Mouse (Mus musculus): ENCODE measurements around the gene Polm.

- TF ChIP-seq CTCF (IDR thresholded peaks at IDR 0.05; ENCODE audit: extremely low read depth, insufficient read length, insufficient replicate concordance, low read depth, low read length) (no peak), POLR2A (IDR thresholded peaks at IDR 0.05; ENCODE audit: low read depth, low read length) (no peak)
Measured at GRCm38 (mm10) chr11:5862394-5863105, 24.7 kb upstream of the Polm start.

Measured in small intestine, adult 2 months (tissue).